In the genomic region with DNA sequence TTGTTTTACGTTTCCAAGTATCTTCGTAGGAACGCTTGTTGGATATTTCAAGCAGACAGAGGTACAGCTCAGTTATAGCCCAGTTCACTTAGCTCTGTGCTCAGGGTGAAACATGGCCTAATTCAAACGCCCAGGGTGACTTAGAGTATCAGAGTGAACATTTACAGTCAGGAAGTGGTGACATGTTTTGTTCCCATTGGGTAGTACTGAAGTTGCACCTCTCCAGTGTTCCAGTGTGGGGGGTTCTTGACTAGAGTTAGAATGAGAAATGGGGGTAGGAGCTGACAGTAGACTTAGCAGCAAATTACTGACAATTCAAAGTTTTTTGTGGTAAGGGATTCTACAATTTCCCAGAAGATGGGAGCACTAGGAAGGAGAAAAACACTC, we compare ENCODE assay signal across 15 mouse cellular contexts.
DNase-seq lines count a peak whose midpoint lies in the region; ATAC-seq lines count a peak whose summit lies in the region.
"Had no signal": no experiment of that assay in that cellular context is flagged by ENCODE, and none has a peak within 500 bp of the region (broad histone marks: within the 10 kb centered on the region; RNA-seq: fewer than 3 reads in every experiment).

No protein-coding gene starts in this region.

- peak overlapping the region; percentile 99 for H3K27ac ChIP-seq in forebrain, embryonic 13.5 days
- H3K27ac ChIP-seq in hindbrain, embryonic 16.5 days (ENCODE audit: low read depth, low read length): peak overlapping the region; percentile 99
- H3K27ac ChIP-seq in neural tube, embryonic 11.5 days (ENCODE audit: low read depth, low read length): peak overlapping the region; percentile 100
- H3K27ac ChIP-seq: heart, embryonic 15.5 days; liver, embryonic 12.5 days had no signal

- H3K27me3 ChIP-seq in forebrain, embryonic 13.5 days: no peaks in the 10 kb centered on the region
- no peaks in the 10 kb centered on the region for H3K27me3 ChIP-seq in hindbrain, embryonic 16.5 days (replicated peaks; ENCODE audit: control insufficient read depth, insufficient read depth, low read length)
- peaks cover 3% of the 10 kb centered on the region; the same call in 1 of the 2 replicates for H3K27me3 ChIP-seq in neural tube, embryonic 11.5 days (ENCODE audit: control insufficient read depth, insufficient read depth, low read length)

- no peaks in the 10 kb centered on the region for H3K9me3 ChIP-seq in forebrain, embryonic 13.5 days (replicated peaks)
- H3K9me3 ChIP-seq in hindbrain, embryonic 16.5 days (ENCODE audit: control insufficient read depth, low read length): no peaks in the 10 kb centered on the region
- H3K9me3 ChIP-seq in neural tube, embryonic 11.5 days (ENCODE audit: control insufficient read depth, low read length): no peaks in the 10 kb centered on the region
- H3K9me3 ChIP-seq: heart, embryonic 15.5 days; liver, embryonic 12.5 days had no signal

- peak overlapping the region; percentile 96 for H3K4me2 ChIP-seq in forebrain, embryonic 13.5 days
- H3K4me2 ChIP-seq in hindbrain, embryonic 16.5 days (ENCODE audit: low read length): peak overlapping the region; percentile 98
- H3K4me2 ChIP-seq in neural tube, embryonic 11.5 days (ENCODE audit: low read depth): peak overlapping the region; percentile 99
- H3K4me2 ChIP-seq: heart, embryonic 15.5 days; liver, embryonic 12.5 days had no signal

- H3K9ac ChIP-seq in forebrain, embryonic 13.5 days: peak overlapping the region; percentile 99
- H3K9ac ChIP-seq in hindbrain, embryonic 16.5 days (ENCODE audit: low read depth, low read length): peak overlapping the region; percentile 90
- peak overlapping the region; percentile 99 for H3K9ac ChIP-seq in neural tube, embryonic 11.5 days (ENCODE audit: low read length)
- H3K9ac ChIP-seq: heart, embryonic 15.5 days; liver, embryonic 12.5 days had no signal

- no peaks in the 10 kb centered on the region for H3K36me3 ChIP-seq in forebrain, embryonic 13.5 days (ENCODE audit: poor library complexity, severe bottlenecking)
- H3K36me3 ChIP-seq in hindbrain, embryonic 16.5 days (ENCODE audit: control insufficient read depth, insufficient read depth, low read length): no peaks in the 10 kb centered on the region
- H3K36me3 ChIP-seq in neural tube, embryonic 11.5 days (ENCODE audit: control insufficient read depth, insufficient read depth, low read length): no peaks in the 10 kb centered on the region
- H3K36me3 ChIP-seq: heart, embryonic 15.5 days; liver, embryonic 12.5 days had no signal

- peak overlapping the region; percentile 75 for H3K4me3 ChIP-seq in forebrain, embryonic 13.5 days
- H3K4me3 ChIP-seq in hindbrain, embryonic 16.5 days (ENCODE audit: low read length): peak overlapping the region; percentile 63
- H3K4me3 ChIP-seq in neural tube, embryonic 11.5 days (ENCODE audit: low read depth, low read length): peak overlapping the region; percentile 55; the same call in 1 of the 2 replicates
- H3K4me3 ChIP-seq: heart, embryonic 15.5 days; liver, embryonic 12.5 days had no signal

- WGBS in forebrain, embryonic 13.5 days: 46% methylated on average over 4 of the region's 4 CpGs
- WGBS in hindbrain, embryonic 16.5 days: 34% methylated on average over 4 of the region's 4 CpGs
- WGBS in neural tube, embryonic 11.5 days: 25% methylated on average over 4 of the region's 4 CpGs

- peaks cover 40% of the 10 kb centered on the region for H3K4me1 ChIP-seq in forebrain, embryonic 13.5 days
- peaks cover 6% of the 10 kb centered on the region; the same call in 1 of the 2 replicates for H3K4me1 ChIP-seq in hindbrain, embryonic 16.5 days (ENCODE audit: control insufficient read depth, insufficient read depth, low read depth, low read length)
- 0 out of 2 replicates have a peak, but pooled peaks cover 2% of the 10 kb centered on the region for H3K4me1 ChIP-seq in neural tube, embryonic 11.5 days (ENCODE audit: control insufficient read depth, insufficient read depth, low read length)

- ATAC-seq in forebrain, embryonic 13.5 days: no peak
- no peak for ATAC-seq in hindbrain, embryonic 16.5 days
- ATAC-seq in neural tube, embryonic 11.5 days (ENCODE audit: insufficient read depth, low FRiP score, low TSS enrichment): no peak
- ATAC-seq: liver, embryonic 12.5 days; lung, postnatal 0 days had no signal

- peak; percentile 48 for DNase-seq in brain, adult 2 months (ENCODE audit: low read depth, low spot score)
- no peak for DNase-seq in neural tube, embryonic 11.5 days (ENCODE audit: low spot score)
- DNase-seq in adrenal gland, postnatal 10 days: no peak
- no peak for DNase-seq in adrenal gland, postnatal 4 days (ENCODE audit: low spot score in 2 of 2)
- DNase-seq in heart, adult 8-10 months (ENCODE audit: low spot score): no peak
- no peak for DNase-seq in gastrocnemius, adult 8-10 months (ENCODE audit: low spot score in 2 of 2)
- DNase-seq: adrenal gland, postnatal 25 days; B cell, adult 2 months; cerebellum, adult 11 months; gastrocnemius, postnatal 14 days had no signal
